Mouse (Mus musculus) cerebellum, adult 18-20 months (tissue): ENCODE results near the gene Zfp710.

Source experiments
- DNase-seq, 2 experiments: peaks; one replicate each; pipeline ENCODE4 v3.0.0; 2021

Gene Zfp710

DNA sequence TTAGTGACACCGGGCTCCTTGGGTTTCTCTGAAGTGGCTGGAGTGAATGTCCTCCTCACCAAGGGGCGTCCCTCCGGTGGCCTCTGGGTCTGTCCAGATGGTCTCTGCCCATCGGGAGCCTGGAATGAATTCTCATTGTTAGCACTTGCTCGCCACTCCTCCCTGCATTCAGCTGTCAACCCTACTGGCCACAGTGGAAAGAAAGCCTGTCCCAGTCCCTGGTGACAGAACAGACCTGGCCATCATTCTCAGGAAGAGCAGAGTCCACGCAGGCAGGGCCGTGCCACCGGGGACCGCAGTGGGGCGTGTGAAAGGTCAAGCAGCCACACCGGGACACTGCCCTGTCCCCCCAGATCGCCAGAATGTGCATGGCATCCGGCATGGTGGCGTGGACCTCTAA lies 33.2 kb downstream of the Zfp710 start:
- peak in 1 of 2 experiments; percentile 22 for DNase-seq

DNA sequence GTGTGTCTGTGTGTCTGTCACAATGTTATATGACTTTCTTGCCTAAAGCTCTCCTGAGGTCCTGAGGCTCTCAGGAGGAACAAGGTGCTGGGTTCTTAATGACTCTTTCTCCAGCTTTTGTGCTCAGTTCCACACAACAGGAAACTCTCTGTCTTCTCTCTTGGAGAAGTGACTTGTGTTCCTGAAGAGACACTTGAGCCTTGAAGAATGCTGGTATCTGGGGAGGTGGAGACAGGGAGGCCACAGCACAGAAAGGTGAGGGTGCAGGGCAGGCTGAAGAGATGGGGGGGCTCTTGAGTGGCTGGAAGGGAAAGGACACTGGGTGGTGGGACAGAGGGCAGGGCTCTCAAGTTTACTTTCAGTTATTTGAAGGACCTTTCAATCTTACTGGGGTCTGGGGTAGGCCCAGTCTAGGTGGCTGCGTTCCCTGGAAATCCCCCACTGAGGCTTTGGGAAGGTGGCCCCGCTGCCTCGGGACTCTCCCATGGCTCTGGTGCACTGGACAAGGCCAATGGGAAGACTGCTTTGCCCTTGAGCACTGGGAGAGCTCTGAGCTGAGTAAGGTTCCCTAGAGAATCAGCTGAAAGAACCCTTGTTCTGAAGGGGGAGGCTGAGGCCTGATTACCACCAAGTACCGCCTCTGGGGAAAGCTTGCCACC lies 33.9 kb downstream of the Zfp710 start:
- no peak for DNase-seq

DNA sequence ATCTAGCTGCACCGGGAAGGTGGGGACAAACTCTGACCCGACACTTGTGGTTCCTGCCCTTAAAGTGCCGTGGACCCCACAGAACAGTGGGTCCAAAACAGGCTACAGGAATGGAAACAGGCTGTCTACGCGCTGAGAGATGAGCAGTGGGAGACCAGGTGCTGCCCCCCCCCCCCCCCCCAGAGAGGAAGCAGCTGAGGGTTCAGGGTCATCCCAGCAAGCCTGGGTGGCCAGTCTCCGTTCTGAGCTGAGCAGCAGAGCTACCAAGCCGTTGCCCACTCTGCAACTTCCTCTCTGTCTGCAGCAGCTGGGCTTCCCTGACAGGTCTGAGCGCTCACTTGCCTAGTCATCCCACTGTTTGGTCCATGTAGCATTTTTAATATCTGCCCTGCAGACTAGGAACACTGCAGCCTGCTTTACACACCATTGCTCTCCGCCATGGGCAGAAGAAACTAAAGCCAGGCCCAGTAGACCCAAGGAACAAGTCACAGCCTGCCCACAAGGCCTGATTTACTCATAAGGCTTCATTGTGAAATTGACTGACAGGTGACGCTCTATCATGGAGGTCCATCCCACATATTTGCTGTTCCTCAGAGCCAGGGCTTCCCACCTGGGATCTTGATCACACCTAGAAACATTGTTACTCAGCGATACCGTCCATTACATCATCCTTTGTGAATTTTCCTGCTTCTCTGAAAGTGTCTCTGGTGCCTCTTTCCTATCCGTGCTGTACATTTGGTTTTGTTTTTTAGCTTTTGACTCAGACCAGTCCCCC lies 34.6 kb downstream of the Zfp710 start:
- DNase-seq: no peak

DNA sequence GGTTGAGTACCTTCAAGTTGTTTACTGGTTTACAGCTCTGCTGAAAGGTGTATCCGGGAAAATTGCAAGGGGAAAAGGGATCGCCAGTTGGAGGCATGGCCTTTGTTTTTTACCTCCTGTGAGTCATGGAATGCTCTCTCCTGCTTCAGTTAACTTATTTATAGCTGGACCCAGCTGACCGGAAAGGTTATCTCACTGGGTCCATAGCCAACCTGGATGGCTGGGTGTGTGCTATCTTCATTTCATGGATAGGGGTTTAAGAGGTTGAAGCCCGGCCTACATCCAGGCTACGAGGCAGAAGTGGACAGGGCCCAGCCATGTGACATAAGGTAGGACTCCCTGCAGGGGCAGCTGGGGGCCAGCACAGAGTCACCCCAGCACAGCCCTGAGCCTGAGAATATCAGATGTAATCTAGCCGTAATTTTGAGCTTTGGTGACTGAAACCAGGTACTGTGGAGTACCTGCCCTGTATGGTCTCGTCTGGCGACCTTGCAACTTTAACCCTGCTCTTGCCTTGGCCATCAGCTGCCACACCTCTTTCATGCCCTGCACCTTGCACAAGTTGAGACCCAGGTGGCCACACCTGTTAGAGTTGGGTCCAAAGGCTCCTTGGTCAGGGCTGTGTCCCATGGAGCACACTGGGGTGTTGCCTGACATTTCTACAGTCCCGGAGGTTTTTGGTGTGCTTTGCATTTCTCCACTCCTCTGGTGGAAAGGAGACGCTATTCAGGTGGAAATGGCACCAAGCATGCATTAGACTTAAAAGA lies 35.6 kb downstream of the Zfp710 start:
- DNase-seq: peak in 1 of 2 experiments; percentile 32

DNA sequence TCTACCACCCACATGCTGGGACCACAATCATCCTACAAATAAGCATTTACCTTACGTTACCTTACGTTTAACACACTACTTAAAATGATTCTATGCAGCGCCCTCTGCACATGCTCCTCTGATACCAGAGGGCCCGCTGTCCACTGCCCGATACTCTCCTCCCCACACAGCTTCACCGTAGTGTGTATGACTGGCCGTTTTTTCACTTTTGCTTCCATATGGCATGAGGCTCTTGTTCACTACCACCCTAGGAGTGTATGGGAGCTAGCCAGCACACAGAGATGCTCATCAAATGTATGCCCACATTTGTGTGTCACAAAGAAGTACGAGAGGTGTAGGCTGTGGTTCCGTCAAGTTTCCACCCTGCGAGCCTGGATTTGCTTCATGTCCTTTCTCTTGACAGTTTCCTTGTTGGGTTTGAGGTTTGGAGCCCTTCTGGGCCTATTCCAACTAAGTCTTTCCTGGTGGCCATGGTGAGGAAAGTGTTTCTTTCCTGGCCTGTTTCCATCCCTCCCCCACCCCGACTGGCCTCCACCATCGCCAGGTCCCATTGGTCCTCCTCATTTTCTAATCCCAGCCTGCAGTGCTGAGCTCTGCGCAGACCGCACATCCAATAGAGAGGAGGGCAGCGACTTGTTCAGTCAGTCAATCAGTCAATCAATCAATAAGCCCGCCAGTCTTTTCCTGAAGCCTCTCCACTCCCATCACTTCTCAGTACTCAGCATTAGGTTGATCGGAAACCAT lies 37.6 kb downstream of the Zfp710 start:
- peak in 1 of 2 experiments; percentile 63 for DNase-seq

DNA sequence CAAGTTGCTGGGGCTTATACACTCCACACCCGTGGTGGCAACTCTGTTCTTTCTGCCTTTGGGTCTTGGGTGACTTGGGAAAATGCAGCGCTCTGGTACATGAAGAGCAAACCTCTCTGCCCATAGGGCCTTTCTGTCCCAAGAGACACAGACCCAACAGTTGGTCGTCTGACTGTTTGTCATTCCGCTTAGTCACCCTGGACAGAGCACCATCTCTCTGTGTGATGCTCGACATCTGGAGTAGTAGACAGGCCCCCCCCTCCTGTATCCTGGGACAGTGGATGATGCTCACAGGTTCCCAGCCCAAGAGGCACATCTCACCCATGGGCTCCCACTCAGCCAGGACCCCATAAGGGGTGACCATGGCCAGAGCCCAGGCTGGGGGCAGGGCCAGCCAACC lies 38.6 kb downstream of the Zfp710 start:
- DNase-seq: no peak

DNA sequence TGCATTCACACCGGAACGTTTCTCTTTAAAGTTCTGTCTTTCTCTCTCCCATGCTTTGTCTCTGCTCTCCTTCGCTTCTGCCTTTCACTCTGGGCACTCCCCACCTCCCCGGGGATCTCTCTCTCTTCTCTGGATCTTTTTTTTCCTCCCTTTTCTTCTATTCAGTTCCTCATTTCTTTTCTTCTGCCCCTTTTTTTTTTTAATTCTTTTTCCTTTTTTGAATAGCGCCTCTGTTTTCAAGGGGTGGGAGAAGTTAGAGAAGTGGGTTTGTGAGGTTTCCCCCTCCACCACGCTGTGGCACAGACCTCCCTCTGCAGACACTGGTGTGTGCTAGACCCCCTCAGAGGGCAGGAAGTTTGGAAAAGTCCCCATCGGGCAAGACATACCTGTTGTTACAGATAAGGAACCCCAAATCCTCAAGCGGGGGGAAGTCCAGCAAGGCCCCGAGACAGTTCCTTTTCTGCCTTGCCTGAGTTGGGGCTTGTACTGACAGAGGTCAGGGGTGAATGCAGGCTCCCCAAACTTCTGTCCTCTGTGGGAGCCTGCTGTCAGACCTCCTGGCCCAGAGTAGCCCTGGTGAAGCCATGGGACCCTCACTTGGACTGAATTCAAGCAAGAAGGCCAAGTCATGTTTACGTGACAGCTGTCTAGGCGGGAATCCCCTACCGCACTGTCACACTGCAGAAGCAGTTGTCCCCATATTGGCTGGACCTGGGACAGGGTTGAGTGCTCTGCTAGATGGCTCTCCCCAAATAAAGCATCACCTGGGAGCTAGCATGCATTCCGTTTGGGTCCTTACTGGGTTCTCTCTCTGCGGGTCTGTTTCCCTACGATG lies 39.5 kb downstream of the Zfp710 start:
- DNase-seq: no peak

DNA sequence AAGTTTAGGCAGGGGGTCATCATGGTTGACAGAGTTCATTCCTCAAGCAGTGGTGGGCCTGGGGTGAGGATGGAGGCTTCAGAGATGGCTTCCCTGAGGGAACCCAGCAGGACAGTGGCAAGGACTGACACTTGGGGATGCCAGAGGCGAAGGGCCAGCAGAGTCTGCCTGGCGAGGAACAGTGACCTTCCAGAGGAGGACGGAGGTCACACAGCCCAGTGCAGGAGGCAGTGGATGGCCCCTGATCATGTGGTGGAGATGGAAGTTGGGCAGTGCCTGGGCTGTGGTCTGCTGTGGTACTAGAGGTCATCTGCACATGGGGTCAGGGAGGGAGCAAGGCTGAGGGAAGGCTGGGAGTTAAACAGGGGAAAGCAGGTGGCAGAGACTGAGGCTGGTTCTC lies 40.6 kb downstream of the Zfp710 start:
- DNase-seq: no peak

DNA sequence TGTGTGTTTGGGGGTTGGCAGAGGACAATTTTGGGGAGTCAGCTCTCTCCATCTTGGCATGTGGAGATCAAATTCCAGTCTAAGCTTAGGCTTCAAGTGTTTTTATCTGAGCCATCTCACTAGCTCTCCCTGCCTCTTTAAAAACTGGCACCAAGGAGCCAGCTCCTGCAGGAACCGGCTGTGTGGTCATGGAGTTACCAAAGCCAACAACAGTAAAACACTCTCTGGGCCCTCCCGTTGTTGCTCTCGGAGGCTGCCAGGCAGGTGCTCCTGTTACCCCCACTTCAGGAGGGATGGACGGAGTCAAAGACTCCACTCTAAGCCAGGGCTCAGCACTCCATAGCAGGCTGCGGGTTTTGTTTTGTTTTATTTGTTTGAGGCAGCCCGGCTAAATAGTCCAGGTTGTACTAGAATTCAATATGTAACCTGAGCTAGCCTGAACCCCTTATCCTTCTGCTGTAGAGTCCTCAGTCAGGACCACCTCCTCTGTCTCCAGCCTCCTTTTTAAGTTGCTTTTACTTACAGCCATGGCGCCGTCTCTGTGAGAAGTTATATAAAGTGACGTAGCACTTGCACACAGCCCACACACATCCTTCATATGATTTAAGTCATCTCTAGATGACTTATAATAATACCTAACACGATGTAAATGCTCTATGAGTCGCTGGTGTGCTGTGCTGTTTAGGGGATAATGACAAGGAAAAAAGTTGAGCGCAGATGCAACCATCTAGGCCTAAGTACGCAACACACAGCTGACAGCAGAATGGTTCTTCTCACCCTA lies 42.3 kb downstream of the Zfp710 start:
- no peak for DNase-seq

DNA sequence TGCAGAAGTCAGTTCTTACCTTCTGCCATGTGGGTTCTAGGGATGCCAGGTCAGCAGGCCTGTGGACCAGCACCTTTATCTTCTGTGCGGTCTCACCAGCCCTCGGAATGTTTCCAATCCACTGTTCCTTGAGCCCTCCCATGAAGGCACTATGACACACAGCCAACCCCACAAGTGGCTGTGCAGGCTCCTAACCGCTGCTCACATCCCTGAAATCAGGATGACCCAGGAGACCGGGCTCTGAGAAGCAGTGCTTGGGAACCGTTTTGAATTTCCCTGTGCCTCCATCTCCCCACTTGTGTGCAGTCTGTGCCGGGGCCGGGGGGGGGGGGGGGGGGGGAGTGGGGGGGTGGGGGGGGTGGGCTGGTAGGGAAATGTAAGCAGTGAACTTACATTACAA lies 43.7 kb downstream of the Zfp710 start:
- no peak for DNase-seq

DNA sequence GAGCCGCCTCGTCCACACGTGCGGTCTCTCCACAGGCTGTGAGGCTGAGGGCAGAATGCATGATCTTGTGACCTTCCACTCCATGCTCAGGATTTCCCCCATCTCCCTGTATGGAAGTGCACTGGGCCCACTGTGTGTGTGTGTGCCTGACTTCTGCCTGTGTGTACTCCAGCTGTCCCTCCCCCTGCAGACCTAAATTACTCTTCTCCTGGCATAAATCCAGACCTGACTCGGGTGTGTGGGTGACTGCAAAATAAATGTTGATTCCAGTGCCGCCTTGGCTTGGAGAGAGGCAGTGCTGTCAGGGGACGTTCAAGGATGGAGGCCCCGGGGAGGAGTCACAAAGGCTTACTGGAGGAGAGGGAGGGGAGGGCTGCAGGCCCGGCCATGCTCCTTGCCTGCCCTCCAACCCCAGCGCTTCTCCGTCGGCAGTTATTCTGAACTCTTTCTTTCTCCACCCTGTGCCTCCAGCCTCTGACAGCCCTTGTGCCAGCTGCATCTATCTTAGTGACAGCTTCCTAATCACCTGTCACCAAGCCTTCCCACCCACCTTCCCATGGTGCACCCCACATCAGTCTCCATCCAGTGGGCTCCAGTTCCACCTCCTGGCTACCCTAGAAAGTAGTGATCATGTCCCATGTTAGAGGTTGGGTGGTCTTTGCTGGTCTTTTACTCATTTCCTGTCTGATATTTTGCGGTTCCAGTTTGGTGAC lies 45.2 kb downstream of the Zfp710 start:
- DNase-seq: no peak

DNA sequence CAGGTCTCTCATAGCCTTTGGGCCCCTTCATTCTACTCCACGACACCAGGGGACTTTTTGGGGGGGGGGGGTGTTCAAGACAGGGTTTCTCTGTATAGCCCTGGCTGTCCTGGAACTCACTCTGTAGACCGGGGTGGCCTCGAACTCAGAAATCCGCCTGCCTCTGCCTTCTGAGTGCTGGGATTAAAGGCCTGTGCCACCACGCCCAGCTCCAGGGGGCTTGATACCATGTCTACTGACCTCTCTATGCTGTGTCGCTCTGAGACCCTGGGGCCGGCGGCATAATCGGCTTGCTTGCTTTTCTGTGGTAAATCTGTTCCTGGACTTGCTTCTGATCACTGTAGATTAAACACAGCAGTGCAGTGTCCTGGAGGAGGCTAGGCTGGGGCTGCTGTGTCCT lies 46.6 kb downstream of the Zfp710 start:
- no peak for DNase-seq

DNA sequence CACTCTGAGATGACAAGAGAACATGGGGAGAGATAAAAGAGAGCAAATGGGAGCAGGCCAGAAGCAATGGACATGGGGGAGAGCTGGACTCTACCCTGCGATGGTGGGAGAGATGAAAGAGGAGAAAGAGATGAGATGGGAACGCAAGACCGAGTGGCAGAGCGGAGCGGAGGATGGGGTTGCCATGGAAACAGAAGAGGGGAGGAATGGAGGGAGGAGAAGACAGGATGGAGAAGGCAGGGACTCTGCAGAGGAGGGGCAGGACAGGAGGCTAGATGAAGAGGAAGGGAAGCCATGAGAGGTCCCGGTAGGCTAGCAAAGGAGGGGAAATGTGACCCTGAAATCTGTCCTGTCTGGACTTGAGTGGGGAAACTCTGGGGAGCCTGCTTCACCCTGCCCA lies 47.7 kb downstream of the Zfp710 start:
- DNase-seq: peak in 1 of 2 experiments; percentile 36

DNA sequence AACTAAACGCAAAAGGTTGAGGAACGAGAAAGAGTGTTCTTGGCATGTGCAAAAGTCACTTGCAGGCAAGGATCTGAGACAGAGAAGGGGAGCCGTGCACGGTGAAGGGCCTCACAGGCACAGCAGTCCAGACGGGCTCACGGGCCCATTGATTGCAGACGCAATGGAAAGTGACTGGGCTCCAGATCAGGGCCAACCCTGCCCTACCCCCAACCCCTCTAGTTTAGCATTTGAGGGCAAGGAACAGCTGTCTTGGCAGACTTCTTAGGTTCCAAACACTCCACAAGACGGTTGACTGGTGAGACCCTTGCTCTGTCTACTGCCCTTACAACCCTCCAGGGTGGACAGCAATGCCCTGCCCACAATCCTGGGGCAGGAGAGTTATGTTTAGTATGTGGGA lies 48.9 kb downstream of the Zfp710 start:
- no peak for DNase-seq

DNA sequence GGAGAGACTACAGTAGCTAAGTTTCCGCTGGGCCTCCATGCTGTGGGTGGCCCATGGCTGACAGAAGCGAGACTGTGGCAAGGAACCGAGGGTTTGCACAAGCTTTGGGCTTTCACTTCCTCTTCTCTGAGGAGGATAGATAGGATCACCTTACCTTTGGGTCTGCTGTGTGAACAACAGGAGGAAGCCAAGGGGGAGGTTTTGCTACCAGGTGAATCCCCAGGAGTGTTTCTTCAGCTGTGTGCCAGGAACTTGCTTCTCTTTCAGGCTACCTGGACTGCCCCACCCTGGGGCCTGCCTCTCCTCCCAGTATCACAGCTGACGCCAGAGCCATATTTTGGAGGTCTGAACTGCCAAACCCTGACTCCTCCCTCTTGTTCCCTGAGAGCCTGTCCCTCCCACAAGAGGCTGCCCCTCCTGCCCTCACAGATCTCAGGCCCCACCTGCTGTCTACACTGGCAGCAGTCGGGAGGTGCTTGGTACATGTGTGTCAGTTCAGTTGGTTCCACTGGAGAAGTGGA lies 50.4 kb downstream of the Zfp710 start:
- DNase-seq: peak in 1 of 2 experiments; percentile 42

DNA sequence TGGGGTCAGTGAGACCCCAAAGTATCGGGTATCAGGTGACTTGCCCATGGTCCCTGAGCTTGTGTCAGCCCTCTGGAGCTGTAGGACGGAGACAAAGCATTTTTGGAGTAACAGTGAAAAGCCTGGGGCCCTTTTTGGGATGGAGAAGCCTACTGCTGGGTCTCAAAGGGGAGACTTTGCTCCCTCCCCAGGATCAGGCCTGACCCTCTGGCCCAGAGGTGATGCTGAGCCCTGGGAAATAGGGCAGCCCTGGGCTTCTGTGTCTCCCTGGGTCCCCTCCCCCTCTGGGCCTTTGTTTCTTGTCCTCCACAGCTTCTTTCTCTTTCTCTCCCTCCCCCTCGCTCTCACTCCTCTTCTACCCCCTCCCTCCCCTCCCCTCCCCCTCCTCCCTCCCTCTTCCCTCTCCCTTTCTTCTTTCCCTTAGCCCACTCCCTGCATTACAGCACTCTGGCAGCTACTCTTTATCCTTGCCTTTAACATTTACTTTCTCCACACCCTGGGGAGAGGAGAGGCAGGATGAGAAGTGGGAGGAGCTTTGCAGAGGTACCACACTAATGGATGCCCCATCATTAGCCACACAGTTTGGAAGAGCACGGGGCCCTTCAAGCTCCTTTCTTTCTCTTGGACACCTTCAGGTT lies 51.5 kb downstream of the Zfp710 start:
- no peak for DNase-seq

DNA sequence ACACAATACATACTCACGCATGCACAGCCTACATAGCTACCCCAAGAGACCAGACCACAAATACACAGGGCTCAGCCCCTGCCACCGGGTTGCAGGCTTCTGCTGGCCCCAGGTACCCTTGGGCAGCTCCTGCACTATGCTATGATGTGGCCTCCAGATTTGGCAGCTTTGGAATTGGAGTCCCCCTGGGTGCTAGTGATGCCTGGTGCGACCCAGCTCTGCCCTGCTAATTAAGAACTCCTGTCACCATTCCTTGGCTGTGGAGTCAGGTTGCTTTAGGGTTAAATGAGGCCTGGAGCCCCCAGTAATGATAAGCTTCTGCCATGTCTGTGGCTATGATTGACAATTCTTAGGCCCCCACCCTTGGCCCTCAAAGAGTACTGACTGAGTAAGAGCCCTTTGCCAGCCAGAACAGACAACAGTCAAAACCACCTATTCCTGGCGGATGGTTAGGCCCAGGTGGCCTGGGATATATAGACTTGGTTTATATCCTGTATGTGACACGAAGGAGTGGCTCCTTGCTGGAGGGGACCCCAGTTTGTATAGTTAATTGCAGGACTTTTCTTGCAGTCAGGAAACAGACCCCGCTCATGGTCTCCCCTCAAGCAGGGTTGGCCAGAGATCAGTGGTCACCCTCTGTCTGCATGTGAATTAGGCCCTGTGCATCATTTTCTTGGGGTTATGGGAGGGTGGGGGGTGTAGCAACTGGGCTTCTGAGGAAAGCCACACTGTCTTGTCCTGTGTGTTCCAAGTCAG lies 52.5 kb downstream of the Zfp710 start:
- DNase-seq: no peak

DNA sequence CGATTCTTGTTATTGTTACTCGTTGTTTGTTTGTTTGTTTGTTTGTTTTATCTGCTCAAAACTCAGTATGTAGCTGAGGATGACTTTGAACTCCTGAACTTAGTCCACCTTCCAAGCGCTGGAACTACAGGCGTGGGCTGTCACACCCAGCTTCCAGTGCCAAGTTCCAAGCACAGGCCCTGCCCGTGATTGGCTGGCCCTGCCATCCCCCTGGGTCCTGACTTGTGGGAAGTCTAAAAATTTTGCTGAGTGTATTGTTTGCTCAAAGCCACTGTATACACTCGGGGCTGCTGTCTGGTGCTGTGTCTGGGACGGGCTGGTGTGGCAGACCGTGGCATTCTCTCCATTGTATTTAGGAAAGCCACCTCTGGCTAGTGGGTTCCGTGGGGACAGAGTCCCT lies 53.2 kb downstream of the Zfp710 start:
- no peak for DNase-seq

DNA sequence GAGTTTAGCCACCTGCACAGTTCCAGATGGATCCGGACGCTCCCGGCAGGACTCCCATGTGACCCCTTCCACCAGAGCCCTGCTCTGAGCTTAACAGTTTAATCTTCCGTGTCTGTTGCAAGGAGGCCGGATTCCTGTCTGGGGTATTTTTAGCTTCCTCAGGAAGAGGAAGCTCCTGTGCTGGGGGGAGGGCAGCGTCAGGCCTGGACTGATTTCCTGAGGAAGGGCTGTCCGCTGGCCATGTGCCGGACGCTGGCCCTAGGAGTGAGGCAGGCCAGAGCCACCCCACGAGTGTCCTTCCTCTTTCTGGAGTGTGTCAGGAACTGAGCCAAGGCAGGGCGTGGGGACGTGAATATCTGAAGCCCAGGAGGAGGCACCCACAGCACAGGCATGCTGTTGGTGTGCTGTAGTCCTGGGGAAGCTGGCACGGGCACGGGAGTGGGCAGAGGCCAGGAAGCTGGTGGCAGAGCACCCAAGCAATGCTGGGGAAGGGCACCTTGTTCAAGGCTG lies 54.2 kb downstream of the Zfp710 start:
- DNase-seq: peak; percentile 83 to 87
